Mouse (Mus musculus): ENCODE results near the gene Rpl9-ps1. TPM values are rescaled to one million over a fixed set of nuclear protein-coding genes. Genes with fewer than 3 reads are reported as not detected.

Rpl9-ps1 gene
- polyA plus RNA-seq, 1 experiment, result not detected

GRCm38 (mm10) chr11:83610900-83611299, 34.5 kb downstream of the Rpl9-ps1 start:
- H3K27me3 ChIP-seq (ENCODE audit: control insufficient read depth, insufficient read depth, low read length), result no peaks in the 10 kb centered on the region
- H3K27ac ChIP-seq (ENCODE audit: control insufficient read depth, insufficient read depth, low read length), result no peak overlapping the region
- 86% methylated on average over 2 of the region's 2 CpGs for WGBS

GRCm38 (mm10) chr11:83606396-83606795, 39.0 kb downstream of the Rpl9-ps1 start:
- Histone ChIP-seq H3K27ac (ENCODE audit: control insufficient read depth, insufficient read depth, low read length) (no peak overlapping the region), H3K4me1 (replicated peaks; ENCODE audit: control insufficient read depth, insufficient read depth, low read length) (no peaks in the 10 kb centered on the region), H3K27me3 (ENCODE audit: control insufficient read depth, insufficient read depth, low read length) (no peaks in the 10 kb centered on the region), H3K4me3 (ENCODE audit: control insufficient read depth, insufficient read depth, low read length) (no peak overlapping the region), H3K36me3 (ENCODE audit: control insufficient read depth, insufficient read depth, low read length) (no peaks in the 10 kb centered on the region)
- 64% methylated on average over 1 of the region's 1 CpGs for WGBS
- no peak for DNase-seq
- no peak for TF ChIP-seq POLR2A (IDR thresholded peaks at IDR 0.05; ENCODE audit: control insufficient read depth, extremely low read depth, insufficient read depth, low read length, poor library complexity)
- TF ChIP-seq CTCF (IDR thresholded peaks at IDR 0.05; ENCODE audit: borderline replicate concordance, control insufficient read depth, extremely low read depth, insufficient read depth, low read length, poor library complexity), result no peak

More at GRCm38 (mm10) chr11:83610900-83611299, 34.5 kb downstream of the Rpl9-ps1 start:
- H3K4me1 ChIP-seq (replicated peaks; ENCODE audit: control insufficient read depth, insufficient read depth, low read length), result no peaks in the 10 kb centered on the region
- no peak for DNase-seq
- H3K4me3 ChIP-seq (ENCODE audit: control insufficient read depth, insufficient read depth, low read length), result no peak overlapping the region
- TF ChIP-seq CTCF (IDR thresholded peaks at IDR 0.05; ENCODE audit: borderline replicate concordance, control insufficient read depth, extremely low read depth, insufficient read depth, low read length, poor library complexity) (no peak), POLR2A (IDR thresholded peaks at IDR 0.05; ENCODE audit: control insufficient read depth, extremely low read depth, insufficient read depth, low read length, poor library complexity) (no peak)
- H3K36me3 ChIP-seq (ENCODE audit: control insufficient read depth, insufficient read depth, low read length), result no peaks in the 10 kb centered on the region

GRCm38 (mm10) chr11:83605535-83605934, 39.9 kb downstream of the Rpl9-ps1 start:
- Histone ChIP-seq H3K27ac (ENCODE audit: control insufficient read depth, insufficient read depth, low read length) (no peak overlapping the region), H3K27me3 (ENCODE audit: control insufficient read depth, insufficient read depth, low read length) (no peaks in the 10 kb centered on the region), H3K4me3 (ENCODE audit: control insufficient read depth, insufficient read depth, low read length) (no peak overlapping the region), H3K36me3 (ENCODE audit: control insufficient read depth, insufficient read depth, low read length) (no peaks in the 10 kb centered on the region), H3K4me1 (replicated peaks; ENCODE audit: control insufficient read depth, insufficient read depth, low read length) (no peaks in the 10 kb centered on the region)
- no peak for DNase-seq
- TF ChIP-seq CTCF (IDR thresholded peaks at IDR 0.05; ENCODE audit: borderline replicate concordance, control insufficient read depth, extremely low read depth, insufficient read depth, low read length, poor library complexity) (no peak), POLR2A (IDR thresholded peaks at IDR 0.05; ENCODE audit: control insufficient read depth, extremely low read depth, insufficient read depth, low read length, poor library complexity) (no peak)
- 88% methylated on average over 3 of the region's 3 CpGs for WGBS

- H3K4me1 ChIP-seq (replicated peaks; ENCODE audit: control insufficient read depth, insufficient read depth, low read length), result no peaks in the 10 kb centered on the region
- 96% methylated on average over 4 of the region's 4 CpGs for WGBS
- no peak for DNase-seq
- TF ChIP-seq POLR2A (IDR thresholded peaks at IDR 0.05; ENCODE audit: control insufficient read depth, extremely low read depth, insufficient read depth, low read length, poor library complexity) (no peak), CTCF (IDR thresholded peaks at IDR 0.05; ENCODE audit: borderline replicate concordance, control insufficient read depth, extremely low read depth, insufficient read depth, low read length, poor library complexity) (no peak)
- H3K36me3 ChIP-seq (ENCODE audit: control insufficient read depth, insufficient read depth, low read length), result no peaks in the 10 kb centered on the region
- no peaks in the 10 kb centered on the region for H3K27me3 ChIP-seq (ENCODE audit: control insufficient read depth, insufficient read depth, low read length)
- no peak overlapping the region for H3K27ac ChIP-seq (ENCODE audit: control insufficient read depth, insufficient read depth, low read length)
- no peak overlapping the region for H3K4me3 ChIP-seq (ENCODE audit: control insufficient read depth, insufficient read depth, low read length)
Observed at GRCm38 (mm10) chr11:83604698-83605097, 40.7 kb downstream of the Rpl9-ps1 start.

GRCm38 (mm10) chr11:83603399-83603798, 42.0 kb downstream of the Rpl9-ps1 start:
- no peaks in the 10 kb centered on the region for H3K27me3 ChIP-seq (ENCODE audit: control insufficient read depth, insufficient read depth, low read length)
- no peak for DNase-seq
- TF ChIP-seq POLR2A (IDR thresholded peaks at IDR 0.05; ENCODE audit: control insufficient read depth, extremely low read depth, insufficient read depth, low read length, poor library complexity), result no peak
- TF ChIP-seq CTCF (IDR thresholded peaks at IDR 0.05; ENCODE audit: borderline replicate concordance, control insufficient read depth, extremely low read depth, insufficient read depth, low read length, poor library complexity), result no peak
- H3K4me1 ChIP-seq (replicated peaks; ENCODE audit: control insufficient read depth, insufficient read depth, low read length), result no peaks in the 10 kb centered on the region
- H3K4me3 ChIP-seq (ENCODE audit: control insufficient read depth, insufficient read depth, low read length), result no peak overlapping the region
- no peak overlapping the region for H3K27ac ChIP-seq (ENCODE audit: control insufficient read depth, insufficient read depth, low read length)
- no peaks in the 10 kb centered on the region for H3K36me3 ChIP-seq (ENCODE audit: control insufficient read depth, insufficient read depth, low read length)
- WGBS, result 96% methylated on average over 3 of the region's 3 CpGs

GRCm38 (mm10) chr11:83600576-83600975, 44.8 kb downstream of the Rpl9-ps1 start:
- Histone ChIP-seq H3K27ac (ENCODE audit: control insufficient read depth, insufficient read depth, low read length) (no peak overlapping the region), H3K36me3 (ENCODE audit: control insufficient read depth, insufficient read depth, low read length) (no peaks in the 10 kb centered on the region), H3K27me3 (ENCODE audit: control insufficient read depth, insufficient read depth, low read length) (no peaks in the 10 kb centered on the region), H3K4me3 (ENCODE audit: control insufficient read depth, insufficient read depth, low read length) (no peak overlapping the region), H3K4me1 (replicated peaks; ENCODE audit: control insufficient read depth, insufficient read depth, low read length) (no peaks in the 10 kb centered on the region)
- WGBS, result 95% methylated on average over 2 of the region's 2 CpGs
- DNase-seq, result no peak
- TF ChIP-seq CTCF (IDR thresholded peaks at IDR 0.05; ENCODE audit: borderline replicate concordance, control insufficient read depth, extremely low read depth, insufficient read depth, low read length, poor library complexity) (no peak), POLR2A (IDR thresholded peaks at IDR 0.05; ENCODE audit: control insufficient read depth, extremely low read depth, insufficient read depth, low read length, poor library complexity) (no peak)

GRCm38 (mm10) chr11:83598991-83599390, 46.4 kb downstream of the Rpl9-ps1 start:
- no peak overlapping the region for H3K27ac ChIP-seq (ENCODE audit: control insufficient read depth, insufficient read depth, low read length)

More at GRCm38 (mm10) chr11:83598991-83599390, 46.4 kb downstream of the Rpl9-ps1 start:
- no peak for DNase-seq
- H3K4me3 ChIP-seq (ENCODE audit: control insufficient read depth, insufficient read depth, low read length), result no peak overlapping the region
- no peaks in the 10 kb centered on the region for H3K4me1 ChIP-seq (replicated peaks; ENCODE audit: control insufficient read depth, insufficient read depth, low read length)
- no peaks in the 10 kb centered on the region for H3K27me3 ChIP-seq (ENCODE audit: control insufficient read depth, insufficient read depth, low read length)
- H3K36me3 ChIP-seq (ENCODE audit: control insufficient read depth, insufficient read depth, low read length), result no peaks in the 10 kb centered on the region
- no peak for TF ChIP-seq POLR2A (IDR thresholded peaks at IDR 0.05; ENCODE audit: control insufficient read depth, extremely low read depth, insufficient read depth, low read length, poor library complexity)
- no peak for TF ChIP-seq CTCF (IDR thresholded peaks at IDR 0.05; ENCODE audit: borderline replicate concordance, control insufficient read depth, extremely low read depth, insufficient read depth, low read length, poor library complexity)
- 93% methylated on average over 3 of the region's 3 CpGs for WGBS
